Mouse (Mus musculus) small intestine, adult 2 months (tissue): Measurements from ENCODE around the gene Ctcf. TPM values are rescaled to one million over a fixed set of nuclear protein-coding genes. Genes with fewer than 3 reads are reported as not detected.

ENCODE experiments used
- H3K27ac ChIP-seq: fragments of 200-500 bp; 2 replicates; pipeline ENCODE4 v1.5.1; 2012; ENCODE audit warnings: low read depth, low read length, control low read depth, inconsistent platforms; ENCODE audit not compliant: insufficient read depth
- H3K27me3 ChIP-seq: fragments of 200-500 bp; 2 replicates; pipeline ENCODE4 v1.6.1; 2012; ENCODE audit warnings: mild to moderate bottlenecking, moderate library complexity, low read length, inconsistent platforms; ENCODE audit not compliant: control insufficient read depth, insufficient read depth
- H3K36me3 ChIP-seq: fragments of 200-500 bp; 2 replicates; pipeline ENCODE4 v1.6.1; 2012; ENCODE audit warnings: mild to moderate bottlenecking, low read length, control low read depth, inconsistent platforms; ENCODE audit not compliant: control insufficient read depth, insufficient read depth
- H3K4me1 ChIP-seq: fragments of 200-500 bp; 2 replicates; pipeline ENCODE4 v1.6.1; 2012; ENCODE audit warnings: low read length, inconsistent platforms, mixed read lengths; ENCODE audit not compliant: control insufficient read depth, insufficient read depth, insufficient read length
- H3K4me3 ChIP-seq: fragments of 200-500 bp; 2 replicates; pipeline ENCODE4 v1.5.1; 2012; ENCODE audit warnings: low read depth, mild to moderate bottlenecking, control low read depth, inconsistent platforms, low read length, moderate library complexity
- CTCF ChIP-seq: fragments of 200-500 bp; IDR thresholded peaks from 2 replicates; pipeline ENCODE4 v1.5.1; 2012; ENCODE audit warnings: low read depth, mild to moderate bottlenecking, control low read depth, inconsistent platforms, low read length, moderate library complexity, mixed read lengths; ENCODE audit not compliant: insufficient replicate concordance, insufficient read length; ENCODE audit errors: extremely low read depth
- POLR2A ChIP-seq: fragments of 200-500 bp; IDR thresholded peaks from 2 replicates; pipeline ENCODE4 v1.6.1; 2012; ENCODE audit warnings: low read depth, mild to moderate bottlenecking, control low read depth, inconsistent platforms, low read length, moderate library complexity
- WGBS: fragments of 180-500 bp; shearing (Covaris S2); methylation state at CpG from one replicate; pipeline ENCODE4 v1.1.7; 2018; 5-methylcytosine and 5-hydroxymethylcytosine counted together
- polyA plus RNA-seq: library from polyadenylated mRNA; depleted of rRNA; stranded (reverse); fragments of >200 nt; gene quantifications from 2 replicates; pipeline ENCODE4 v1.2.3, GENCODE M21; 2012

Ctcf gene
- polyA plus RNA-seq, 1 experiment = 8.4 TPM

DNA sequence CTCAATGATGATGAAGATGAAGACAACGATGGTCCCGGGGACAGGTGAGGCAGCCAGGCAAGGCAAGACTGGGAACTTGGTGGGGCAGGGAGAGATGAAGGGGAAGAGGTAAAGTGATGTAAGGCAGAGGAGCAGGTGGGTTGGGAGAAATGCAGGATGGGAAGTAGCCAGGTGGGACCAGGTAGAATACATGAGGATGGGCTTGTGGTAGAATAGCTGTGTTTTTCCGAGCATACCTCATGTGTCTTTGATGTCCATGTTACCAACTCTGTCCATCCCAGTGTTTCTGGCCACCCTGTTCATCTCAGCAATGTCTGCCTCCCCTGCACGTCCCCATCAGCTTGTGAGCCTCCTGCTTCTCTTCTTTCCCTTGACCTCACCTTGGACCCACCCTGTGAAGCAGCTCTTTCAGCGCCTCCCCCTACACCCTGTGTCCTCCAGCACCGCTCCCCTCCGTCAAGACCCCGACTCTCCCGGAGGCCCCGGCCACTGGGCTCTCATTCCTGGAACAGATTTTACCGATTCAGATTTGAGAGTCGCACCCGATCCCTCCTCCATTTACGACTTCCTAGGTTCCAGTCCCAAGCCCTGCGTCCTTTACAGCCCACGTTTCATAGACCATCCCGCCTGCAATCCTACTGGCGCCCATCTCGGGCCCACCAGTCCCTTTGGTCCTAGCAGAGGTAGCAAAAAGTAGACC is 17.3 kb upstream of the Ctcf start:
- H3K36me3 ChIP-seq = peaks cover 27% of the 10 kb centered on the region; the same call in 1 of the 2 replicates

DNA sequence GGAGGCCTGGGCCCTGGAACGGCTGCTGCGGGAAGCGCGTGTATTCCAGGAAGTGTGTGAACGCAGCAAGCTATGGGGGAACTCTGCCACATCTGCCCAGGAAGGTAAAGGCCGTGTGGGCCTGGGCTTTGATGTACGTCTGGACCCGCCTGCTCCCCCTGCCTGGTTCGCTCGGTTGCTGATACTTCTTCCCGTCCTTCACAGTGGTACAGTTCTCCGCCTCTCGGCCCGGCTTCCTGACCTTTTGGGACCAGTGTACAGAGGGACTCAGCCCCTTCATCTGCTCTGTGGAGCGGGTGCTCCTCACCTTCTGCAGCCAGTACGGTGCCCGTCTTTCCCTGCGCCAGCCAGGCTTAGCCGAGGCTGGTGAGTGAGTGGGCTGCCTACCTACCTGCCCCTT is 16.2 kb upstream of the Ctcf start:
- Histone ChIP-seq H3K27me3 (no peaks in the 10 kb centered on the region), H3K4me1 (peaks cover 7% of the 10 kb centered on the region; the same call in 1 of the 2 replicates), H3K27ac (no peak overlapping the region), H3K36me3 (peaks cover 27% of the 10 kb centered on the region; the same call in 1 of the 2 replicates), H3K4me3 (no peak overlapping the region)
- no peak for TF ChIP-seq POLR2A
- TF ChIP-seq CTCF = no peak
- WGBS = 93% methylated on average over 19 of the region's 19 CpGs

More for the DNA sequence above, 17.3 kb upstream of the Ctcf start:
- 95% methylated on average over 19 of the region's 19 CpGs for WGBS
- no peak for TF ChIP-seq CTCF
- Histone ChIP-seq H3K27me3 (0 out of 2 replicates have a peak, but pooled peaks cover 2% of the 10 kb centered on the region), H3K4me3 (no peak overlapping the region), H3K4me1 (peaks cover 8% of the 10 kb centered on the region), H3K27ac (no peak overlapping the region)

DNA sequence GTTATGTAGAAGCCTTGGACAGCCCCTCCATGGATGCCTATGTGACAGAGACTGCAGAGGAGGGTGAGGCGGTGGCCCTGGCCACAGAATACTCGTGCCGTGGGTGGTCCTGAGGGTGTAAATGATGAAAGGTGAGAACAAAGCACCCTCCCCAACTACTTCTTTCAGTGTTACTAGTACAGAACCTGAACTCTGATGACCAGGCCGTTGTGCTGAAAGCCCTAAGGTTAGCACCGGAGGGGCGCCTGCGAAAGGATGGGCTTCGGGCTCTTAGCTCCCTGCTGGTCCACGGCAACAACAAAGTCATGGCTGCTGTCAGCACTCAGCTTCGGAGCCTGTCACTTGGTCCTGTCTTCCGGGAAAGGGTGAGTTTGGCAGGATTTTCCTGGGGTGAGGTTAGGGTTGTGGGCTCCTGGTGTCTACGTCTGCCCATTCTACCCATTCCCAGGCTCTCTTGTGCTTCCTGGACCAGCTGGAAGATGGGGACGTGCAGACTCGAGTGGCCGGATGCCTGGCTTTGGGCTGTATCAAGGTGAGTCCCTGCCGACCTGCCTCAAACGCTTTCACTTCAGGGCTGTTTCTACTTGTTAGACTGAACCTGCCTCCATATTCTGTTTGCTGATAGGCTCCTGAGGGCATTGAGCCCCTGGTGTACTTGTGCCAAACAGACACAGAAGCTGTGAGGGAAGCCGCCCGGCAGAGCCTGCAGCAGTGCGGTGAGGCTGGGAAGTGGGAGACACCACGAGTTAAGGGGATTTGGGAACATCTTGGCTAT is 15.2 kb upstream of the Ctcf start:
- WGBS = 91% methylated on average over 21 of the region's 21 CpGs
- Histone ChIP-seq H3K27me3 (no peaks in the 10 kb centered on the region), H3K4me3 (no peak overlapping the region), H3K27ac (no peak overlapping the region), H3K4me1 (peaks cover 7% of the 10 kb centered on the region; the same call in 1 of the 2 replicates), H3K36me3 (peaks cover 24% of the 10 kb centered on the region; the same call in 1 of the 2 replicates)
- TF ChIP-seq POLR2A (no peak), CTCF (no peak)

DNA sequence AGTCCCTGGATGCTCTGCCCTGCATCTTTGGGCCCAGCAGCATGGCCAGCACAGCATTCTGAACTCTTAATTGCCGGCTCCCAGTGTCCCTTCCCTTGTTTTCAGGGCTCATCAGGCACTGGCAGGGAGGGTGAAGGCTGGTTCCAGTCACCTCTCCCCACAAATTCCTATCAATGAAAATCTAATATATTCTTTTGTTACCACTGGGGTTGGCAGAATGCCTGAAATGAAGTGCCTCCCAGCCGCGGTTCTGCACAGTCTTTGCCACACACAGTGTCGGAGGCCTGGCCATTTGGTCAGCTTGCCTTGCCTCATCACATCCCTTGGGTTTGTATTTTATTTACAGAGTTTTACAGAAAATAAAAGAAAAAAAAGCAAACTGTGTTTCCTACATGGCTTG is 14.5 kb upstream of the Ctcf start:
- H3K4me3 ChIP-seq = no peak overlapping the region
- no peak for TF ChIP-seq CTCF
- TF ChIP-seq POLR2A = no peak
- H3K4me1 ChIP-seq = peaks cover 7% of the 10 kb centered on the region; the same call in 1 of the 2 replicates
- no peak overlapping the region for H3K27ac ChIP-seq
- no peaks in the 10 kb centered on the region for H3K27me3 ChIP-seq
- 66% methylated on average over 4 of the region's 4 CpGs for WGBS
- peaks cover 22% of the 10 kb centered on the region; the same call in 1 of the 2 replicates for H3K36me3 ChIP-seq

DNA sequence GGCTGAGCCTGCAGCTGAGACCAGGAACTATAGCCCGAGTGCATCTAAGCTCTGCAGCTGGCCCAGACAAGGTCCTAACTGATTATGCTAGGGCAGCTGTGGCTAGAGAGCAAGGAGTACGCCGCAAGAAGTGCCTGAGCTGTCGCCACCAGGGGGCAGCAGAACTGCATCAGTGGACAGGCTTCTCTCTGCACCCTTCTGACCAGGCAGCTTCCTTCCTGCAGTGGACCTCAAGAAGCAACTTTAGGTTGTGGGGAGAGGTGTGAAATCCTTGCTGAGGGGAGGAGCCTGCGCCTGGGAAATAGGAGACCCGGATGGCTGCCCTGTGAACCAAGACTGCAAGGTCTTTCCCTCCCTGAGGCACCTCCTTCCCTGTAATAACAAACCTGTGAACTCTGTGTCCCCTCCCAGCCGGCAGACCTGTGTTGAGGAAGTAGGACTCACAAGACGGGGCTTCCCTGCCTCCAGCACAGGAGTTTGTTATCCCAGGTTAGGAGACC is 13.9 kb upstream of the Ctcf start:
- WGBS = 3% methylated on average over 8 of the region's 8 CpGs
- Histone ChIP-seq H3K4me3 (peak overlapping the region; percentile 32), H3K4me1 (peaks cover 7% of the 10 kb centered on the region; the same call in 1 of the 2 replicates)

DNA sequence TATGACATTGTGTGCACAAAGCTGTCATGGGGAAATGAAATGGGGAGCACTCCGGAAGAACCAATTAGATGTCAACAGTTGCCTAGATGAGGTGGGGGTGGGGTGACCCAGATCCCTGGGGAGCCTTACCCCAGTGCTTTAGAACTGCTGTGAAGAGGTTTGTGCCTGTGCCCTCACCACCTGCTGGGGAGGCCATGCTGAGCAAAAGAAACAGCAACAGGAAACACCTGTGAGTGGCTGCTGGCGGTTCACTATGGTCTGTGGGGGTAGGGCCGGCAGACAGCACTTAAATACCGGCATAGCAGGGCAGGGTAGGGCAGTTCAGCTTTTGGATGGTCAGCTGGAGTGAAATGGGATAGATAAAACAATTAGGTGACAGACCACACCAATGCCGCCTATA is 13.2 kb upstream of the Ctcf start:
- Histone ChIP-seq H3K27me3 (no peaks in the 10 kb centered on the region), H3K27ac (peak overlapping the region; percentile 89), H3K4me1 (peaks cover 7% of the 10 kb centered on the region; the same call in 1 of the 2 replicates), H3K36me3 (peaks cover 13% of the 10 kb centered on the region; the same call in 1 of the 2 replicates), H3K4me3 (peak overlapping the region; percentile 32; the same call in 1 of the 2 replicates)
- 36% methylated on average over 5 of the region's 5 CpGs for WGBS
- TF ChIP-seq POLR2A (no peak), CTCF (no peak)

More for the DNA sequence above, 13.9 kb upstream of the Ctcf start:
- Histone ChIP-seq H3K27me3 (no peaks in the 10 kb centered on the region), H3K36me3 (peaks cover 16% of the 10 kb centered on the region; the same call in 1 of the 2 replicates), H3K27ac (peak overlapping the region; percentile 89)
- TF ChIP-seq POLR2A (no peak), CTCF (peak; percentile 98)
